Mouse (Mus musculus) splenic B cell, adult 2 months (primary cell): ENCODE results near the gene Ice2.

Source experiments
- DNase-seq: peaks from one replicate; pipeline ENCODE4 v3.0.0-alpha.2; 2011; ENCODE audit warnings: low read depth, low spot score
- H3K27me3 ChIP-seq: 2 replicates; pipeline ENCODE4 v1.6.1; 2012; ENCODE audit warnings: mild to moderate bottlenecking, low read length, moderate library complexity, mixed read lengths; ENCODE audit not compliant: control insufficient read depth, poor library complexity, insufficient read depth, severe bottlenecking
- H3K36me3 ChIP-seq: 2 replicates; pipeline ENCODE4 v1.6.1; 2012; ENCODE audit warnings: mild to moderate bottlenecking, low read length, moderate library complexity, mixed read lengths; ENCODE audit not compliant: control insufficient read depth, poor library complexity, insufficient read depth, severe bottlenecking

Ice2 gene

GRCm38 (mm10) chr9:69397760-69398452 is at the start of gene Ice2:
Gene Ice2 (plus strand): TSS chr9:69397906.
- Histone ChIP-seq H3K27me3 (no peaks in the 10 kb centered on the region), H3K36me3 (no peaks in the 10 kb centered on the region)
- DNase-seq, result peak; percentile 84

DNA sequence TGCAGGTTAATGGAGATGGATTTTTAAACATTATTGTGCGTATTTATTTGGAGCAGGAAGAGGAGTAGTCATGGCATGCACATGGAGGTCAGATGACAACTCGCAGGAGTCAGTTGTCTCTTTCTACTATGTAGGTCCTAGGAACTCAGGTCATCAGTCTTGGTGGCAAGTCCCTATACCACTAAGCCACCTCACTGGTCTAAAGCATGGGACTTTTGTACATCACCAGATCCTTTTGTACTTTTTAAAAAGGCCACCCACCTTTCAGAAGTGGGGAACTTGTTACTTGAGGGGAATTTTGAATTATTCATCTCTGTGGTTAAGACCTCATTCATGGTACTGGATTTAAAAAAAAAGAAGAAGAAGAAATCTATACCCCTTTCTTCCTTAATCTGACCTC is 48.2 kb upstream of the Ice2 start:
- DNase-seq, result no peak
- H3K27me3 ChIP-seq, result no peaks in the 10 kb centered on the region; the same call in 1 of the 2 replicates
- no peaks in the 10 kb centered on the region for H3K36me3 ChIP-seq

DNA sequence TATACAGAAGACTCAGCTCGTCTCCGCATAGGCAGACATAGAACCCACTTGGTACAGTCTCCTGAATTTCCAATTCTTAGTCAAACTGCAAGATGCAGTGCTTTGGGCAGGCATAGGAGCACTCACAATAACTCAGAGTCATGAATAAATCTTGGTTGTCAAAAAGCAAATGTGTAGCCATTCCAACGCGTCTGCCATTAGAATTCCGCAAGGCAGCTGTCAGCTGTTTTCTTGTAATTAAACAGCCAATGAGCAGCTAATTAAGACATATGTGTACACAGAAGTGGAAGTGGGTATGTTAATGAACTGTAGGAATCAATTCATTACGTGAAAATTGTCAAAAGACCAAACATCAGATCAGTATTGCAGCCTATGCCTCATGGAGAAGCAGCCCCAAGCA is 43.5 kb upstream of the Ice2 start:
- Histone ChIP-seq H3K27me3 (no peaks in the 10 kb centered on the region; the same call in 1 of the 2 replicates), H3K36me3 (no peaks in the 10 kb centered on the region)
- no peak for DNase-seq

- DNase-seq, result peak; percentile 69
- H3K27me3 ChIP-seq, result no peaks in the 10 kb centered on the region; the same call in 1 of the 2 replicates
- no peaks in the 10 kb centered on the region for H3K36me3 ChIP-seq
Measured at GRCm38 (mm10) chr9:69357834-69358233, 39.9 kb upstream of the Ice2 start.

GRCm38 (mm10) chr9:69358797-69359196 is 38.9 kb upstream of the Ice2 start:
- Histone ChIP-seq H3K36me3 (no peaks in the 10 kb centered on the region), H3K27me3 (no peaks in the 10 kb centered on the region; the same call in 1 of the 2 replicates)
- DNase-seq, result no peak

GRCm38 (mm10) chr9:69361951-69362445 is 35.7 kb upstream of the Ice2 start:
- Histone ChIP-seq H3K36me3 (no peaks in the 10 kb centered on the region), H3K27me3 (no peaks in the 10 kb centered on the region)
- DNase-seq, result no peak

DNA sequence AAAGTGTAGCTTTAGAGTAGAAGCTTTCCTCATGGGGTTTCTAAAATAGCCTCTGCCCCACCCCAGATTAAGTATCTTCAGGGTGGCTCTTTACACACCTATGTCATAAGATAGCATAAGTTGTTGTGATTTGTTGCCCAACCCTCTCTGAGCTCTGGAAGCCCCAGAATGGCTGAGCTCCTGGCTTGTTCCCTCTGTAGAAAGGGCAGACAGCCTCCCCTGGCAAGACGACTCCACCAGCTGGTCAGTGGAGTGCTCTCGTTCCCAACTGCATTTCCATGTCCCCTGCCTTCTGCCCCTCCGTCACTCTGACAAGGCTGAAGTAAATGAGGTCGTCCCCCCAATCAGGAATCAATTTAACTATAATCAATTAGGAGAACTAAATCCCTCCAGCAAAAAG is 34.9 kb upstream of the Ice2 start:
- DNase-seq, result no peak
- H3K36me3 ChIP-seq, result no peaks in the 10 kb centered on the region
- no peaks in the 10 kb centered on the region for H3K27me3 ChIP-seq

DNA sequence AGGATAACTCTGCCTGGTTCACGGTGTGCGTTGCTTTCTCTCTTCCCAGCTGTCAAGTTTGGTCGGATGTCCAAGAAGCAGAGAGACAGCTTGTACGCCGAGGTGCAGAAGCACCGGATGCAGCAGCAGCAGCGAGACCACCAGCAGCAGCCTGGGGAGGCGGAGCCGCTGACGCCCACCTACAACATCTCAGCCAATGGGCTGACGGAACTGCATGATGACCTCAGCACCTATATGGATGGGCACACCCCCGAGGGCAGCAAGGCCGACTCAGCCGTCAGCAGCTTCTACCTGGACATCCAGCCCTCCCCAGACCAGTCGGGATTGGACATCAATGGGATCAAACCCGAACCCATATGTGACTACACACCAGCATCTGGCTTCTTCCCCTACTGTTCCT is 33.6 kb upstream of the Ice2 start:
- H3K27me3 ChIP-seq, result no peaks in the 10 kb centered on the region
- no peak for DNase-seq
- H3K36me3 ChIP-seq, result no peaks in the 10 kb centered on the region

- H3K27me3 ChIP-seq, result no peaks in the 10 kb centered on the region
- DNase-seq, result peak; percentile 29
- no peaks in the 10 kb centered on the region for H3K36me3 ChIP-seq
Measured at GRCm38 (mm10) chr9:69367055-69367454, 30.7 kb upstream of the Ice2 start.

DNA sequence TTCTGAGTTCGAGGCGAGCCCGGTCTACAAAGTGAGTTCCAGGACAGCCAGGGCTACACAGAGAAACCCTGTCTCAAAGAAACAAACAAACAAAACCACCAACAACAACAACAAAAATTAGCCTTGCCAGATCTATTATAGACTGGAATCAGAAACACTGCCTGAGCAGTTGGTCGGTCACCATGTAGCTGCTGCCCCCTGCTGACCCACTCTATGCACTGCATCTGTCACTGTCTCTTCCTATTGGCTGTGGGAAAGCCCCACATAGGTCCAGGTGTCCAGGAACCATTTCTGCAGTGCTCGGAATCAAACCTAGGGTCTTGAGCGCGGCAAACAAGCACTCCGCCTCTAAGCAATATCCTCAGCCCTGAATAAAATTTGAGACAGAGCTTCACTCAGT is 29.6 kb upstream of the Ice2 start:
- peak; percentile 72 for DNase-seq
- Histone ChIP-seq H3K36me3 (no peaks in the 10 kb centered on the region), H3K27me3 (no peaks in the 10 kb centered on the region)

DNA sequence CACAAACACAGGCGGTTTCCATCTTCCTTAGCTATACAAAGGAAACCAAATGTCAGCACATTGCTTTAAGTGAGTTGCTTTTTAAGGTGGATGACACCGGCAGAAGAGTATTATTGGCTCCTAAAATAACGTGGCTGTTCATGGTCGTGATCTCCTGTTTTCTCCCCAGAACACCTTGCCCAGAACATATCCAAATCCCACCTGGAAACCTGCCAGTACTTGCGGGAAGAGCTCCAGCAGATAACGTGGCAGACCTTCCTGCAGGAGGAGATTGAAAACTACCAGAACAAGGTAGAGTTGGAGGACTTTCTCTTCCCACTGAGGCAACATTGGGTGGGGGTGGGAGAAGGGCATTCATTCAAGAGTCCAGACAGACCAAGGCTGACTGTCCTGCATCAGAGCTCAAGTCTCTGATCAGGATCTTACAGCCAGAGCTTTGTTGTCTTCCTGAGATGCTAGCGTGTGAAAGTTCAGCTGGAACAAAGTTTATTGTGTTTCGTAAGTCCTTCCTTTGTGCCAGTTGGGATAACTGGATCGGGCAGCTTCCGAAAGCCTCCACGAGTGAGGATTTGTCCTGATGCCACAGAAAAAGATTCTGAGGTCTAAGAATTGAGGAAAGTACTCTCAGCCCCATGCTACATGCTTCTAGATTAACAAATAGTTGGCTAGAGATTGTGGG is 26.5 kb upstream of the Ice2 start:
- DNase-seq, result no peak
- Histone ChIP-seq H3K27me3 (no peaks in the 10 kb centered on the region), H3K36me3 (no peaks in the 10 kb centered on the region)

GRCm38 (mm10) chr9:69372871-69373270 is 24.8 kb upstream of the Ice2 start:
- Histone ChIP-seq H3K36me3 (no peaks in the 10 kb centered on the region), H3K27me3 (no peaks in the 10 kb centered on the region)
- DNase-seq, result no peak

- Histone ChIP-seq H3K36me3 (no peaks in the 10 kb centered on the region), H3K27me3 (no peaks in the 10 kb centered on the region)
- DNase-seq, result peak; percentile 57
Measured at GRCm38 (mm10) chr9:69376982-69377653, 20.6 kb upstream of the Ice2 start.

DNA sequence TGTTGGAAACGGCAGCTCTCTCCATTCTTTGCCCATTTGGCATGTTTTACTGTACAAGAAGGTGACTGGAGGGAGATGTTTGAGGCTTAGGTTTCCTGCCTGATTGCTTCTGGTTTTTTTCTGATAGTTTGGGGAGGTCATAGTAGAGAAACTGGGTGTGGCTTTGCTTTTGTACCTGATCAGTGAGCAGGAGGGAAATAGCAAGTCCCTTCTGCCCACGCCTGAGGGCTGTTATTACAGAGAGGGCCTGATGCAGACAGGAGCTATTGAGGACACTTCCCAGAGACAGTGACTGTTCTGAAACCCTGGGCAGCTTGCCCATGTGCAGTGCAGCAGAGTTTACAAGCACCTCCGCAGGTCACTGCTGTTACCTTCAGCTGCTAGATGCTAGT is 20.1 kb upstream of the Ice2 start:
- peak; percentile 46 for DNase-seq
- no peaks in the 10 kb centered on the region for H3K27me3 ChIP-seq
- H3K36me3 ChIP-seq, result no peaks in the 10 kb centered on the region

- DNase-seq, result no peak
- no peaks in the 10 kb centered on the region for H3K36me3 ChIP-seq
- no peaks in the 10 kb centered on the region for H3K27me3 ChIP-seq
Measured at GRCm38 (mm10) chr9:69380546-69380945, 17.2 kb upstream of the Ice2 start.
